Mouse (Mus musculus): Measurements from ENCODE around the gene Rtkn.
"Not testable (repeated sequence)": the region's sequence is repeated elsewhere in the genome, so short reads cannot be mapped to it uniquely, and the experiment has no call there.

Gene Rtkn

DNA sequence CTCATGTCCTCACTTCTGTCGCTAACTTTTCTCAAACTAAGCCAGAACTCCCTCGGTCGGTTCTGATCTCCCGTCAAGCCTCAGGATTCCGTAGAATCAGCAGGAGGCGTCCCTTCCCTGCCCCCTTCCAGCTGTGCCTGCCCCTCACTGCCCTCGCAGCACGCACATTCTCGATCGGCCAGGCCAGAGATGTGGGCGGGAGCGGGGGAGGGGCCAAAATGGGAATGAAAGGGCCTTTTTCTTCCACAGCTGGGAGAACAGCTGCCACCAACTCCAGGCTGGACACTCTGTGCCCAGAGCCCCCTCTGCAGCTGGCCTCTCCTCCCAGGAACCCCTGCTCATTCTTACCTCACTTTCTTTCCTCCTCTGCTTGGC is 2.3 kb downstream of the Rtkn start:
- DNase-seq (ENCODE audit: extremely low spot score, low read depth, low spot score): peak; percentile 83

DNA sequence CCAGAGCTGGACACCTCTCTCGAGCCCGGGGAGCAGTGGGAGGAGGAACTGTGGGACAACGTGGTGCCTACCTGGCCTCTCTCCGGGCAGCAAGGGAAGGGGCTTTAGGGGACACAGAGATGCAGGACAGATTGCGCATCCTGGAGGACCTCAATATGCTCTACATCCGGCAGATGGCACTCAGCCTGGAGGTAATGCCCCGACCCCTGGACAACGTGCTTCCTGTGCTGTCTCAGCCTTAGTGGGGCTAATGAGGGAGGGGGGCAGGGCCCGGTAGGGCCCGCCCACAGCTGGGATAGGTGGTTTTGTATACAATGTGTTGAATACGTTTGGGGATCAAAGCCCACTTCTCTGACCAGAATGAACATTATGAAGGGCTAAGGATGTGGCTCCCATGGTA is 2.8 kb downstream of the Rtkn start:
- DNase-seq (ENCODE audit: extremely low spot score, low read depth, low spot score): peak; percentile 26

GRCm38 (mm10) chr6:83140044-83140443 is 4.8 kb downstream of the Rtkn start:
- DNase-seq (ENCODE audit: extremely low spot score, low read depth, low spot score): no peak

DNA sequence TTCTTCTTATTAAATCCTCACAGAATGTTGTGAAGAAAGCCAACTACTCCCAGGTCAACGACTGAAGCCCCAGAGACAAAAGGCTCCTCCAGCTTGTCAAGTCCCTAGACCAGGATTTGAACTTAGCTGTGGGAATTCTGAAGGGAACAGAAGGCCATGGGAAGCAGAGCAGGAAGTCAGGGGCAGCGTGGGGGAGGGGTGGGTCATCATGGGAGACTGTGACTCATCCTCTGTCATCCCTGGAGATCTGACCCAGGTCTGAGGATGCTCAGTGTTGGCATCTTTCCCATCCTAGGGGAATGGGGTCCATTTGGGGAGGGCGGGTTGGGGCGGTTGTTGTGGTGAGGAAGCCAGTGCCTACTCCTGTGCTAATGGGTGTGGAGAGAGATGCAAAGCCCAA is 6.4 kb downstream of the Rtkn start:
- no peak for DNase-seq (ENCODE audit: extremely low spot score, low read depth, low spot score)

- no peak for DNase-seq (ENCODE audit: extremely low spot score, low read depth, low spot score)
These were observed 7.0 kb downstream of the Rtkn start for GRCm38 (mm10) chr6:83142211-83142731.

DNA sequence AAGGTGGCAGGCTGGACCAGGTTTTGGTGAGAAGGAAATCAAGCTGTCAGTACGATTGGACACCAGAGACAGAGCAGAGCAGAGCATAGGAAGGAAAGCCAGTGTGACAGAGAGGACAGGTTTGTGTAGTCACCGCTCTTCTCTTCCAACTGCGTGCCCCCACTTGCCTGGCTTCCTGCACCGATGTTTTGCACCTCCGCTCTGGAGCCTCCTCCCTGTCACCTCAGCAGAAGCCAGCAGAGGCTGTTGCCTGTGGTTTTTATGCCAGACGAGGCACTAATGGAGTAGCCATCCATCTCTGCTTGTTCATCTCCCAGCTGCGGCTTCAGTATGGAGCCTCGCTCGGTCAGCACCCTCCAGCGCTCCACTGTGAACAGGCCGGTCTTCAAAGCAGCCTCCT is 7.6 kb downstream of the Rtkn start:
- no peak for DNase-seq (ENCODE audit: extremely low spot score, low read depth, low spot score)

- no peak for DNase-seq (ENCODE audit: extremely low spot score, low read depth, low spot score)
These were observed 9.9 kb downstream of the Rtkn start for GRCm38 (mm10) chr6:83145209-83145608.

GRCm38 (mm10) chr6:83145805-83146204 is 10.5 kb downstream of the Rtkn start:
- no peak for DNase-seq (ENCODE audit: extremely low spot score, low read depth, low spot score)

DNA sequence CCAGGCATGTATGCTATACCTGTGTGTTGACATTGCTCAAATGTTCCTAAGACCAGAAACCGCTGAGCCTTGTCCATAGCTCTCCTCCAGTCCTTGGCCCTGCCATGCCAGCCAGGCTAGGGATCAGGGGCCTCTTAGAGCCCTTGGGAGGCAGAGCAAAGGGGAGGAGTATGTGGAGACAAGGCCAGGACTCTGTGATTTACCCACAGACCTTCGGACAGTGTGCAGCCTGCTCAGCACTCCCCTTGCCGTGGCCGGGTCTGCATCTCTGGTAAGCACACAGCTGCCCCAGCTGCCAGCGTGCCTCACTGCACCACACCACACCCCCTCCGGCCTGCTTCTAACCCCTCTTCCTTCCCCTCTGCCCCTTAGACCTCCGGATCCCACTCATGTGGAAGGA is 12.0 kb downstream of the Rtkn start:
- DNase-seq (ENCODE audit: extremely low spot score, low read depth, low spot score): no peak

DNA sequence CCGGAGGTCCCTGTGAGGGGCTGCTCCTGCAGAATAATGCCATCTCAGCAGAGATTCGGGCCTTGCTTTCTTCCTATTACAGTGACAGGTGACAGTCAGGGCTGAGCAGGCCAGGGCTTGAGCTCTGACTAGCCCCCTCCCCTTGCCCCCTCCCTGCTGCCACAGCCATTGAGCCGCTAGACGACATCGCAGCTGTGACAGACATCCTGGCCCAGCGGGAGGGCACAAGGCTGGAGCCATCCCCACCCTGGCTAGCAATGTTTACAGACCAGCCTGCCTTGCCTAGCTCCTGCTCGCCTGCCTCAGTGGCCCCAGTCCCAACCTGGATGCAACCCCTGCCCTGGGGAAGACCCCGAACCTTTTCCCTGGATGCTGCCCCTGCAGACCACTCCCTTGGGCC is 16.5 kb downstream of the Rtkn start:
- no peak for DNase-seq (ENCODE audit: extremely low spot score, low read depth, low spot score)

- no peak for DNase-seq (ENCODE audit: extremely low spot score, low read depth, low spot score)
These were observed 17.8 kb downstream of the Rtkn start for GRCm38 (mm10) chr6:83153038-83153437.

DNA sequence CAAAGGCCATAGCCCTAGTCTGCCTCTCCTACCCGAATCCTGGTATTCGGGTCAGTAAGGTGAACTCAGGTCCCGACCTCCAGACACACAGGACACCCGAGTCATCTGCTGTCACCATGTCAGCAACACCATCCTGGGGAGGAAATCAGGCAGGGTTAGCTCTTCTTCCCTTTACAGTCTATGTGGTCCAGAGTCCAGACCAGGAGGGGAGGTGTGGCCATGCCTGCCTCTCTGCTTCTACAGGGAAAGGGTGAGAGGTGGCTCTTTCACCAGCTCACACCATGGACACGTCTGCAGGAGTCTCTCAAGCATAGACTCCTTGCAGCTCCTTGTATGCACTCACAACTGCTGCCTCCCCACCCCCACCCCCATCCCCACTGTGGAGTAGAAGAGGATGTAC is 18.2 kb downstream of the Rtkn start:
- no peak for DNase-seq (ENCODE audit: extremely low spot score, low read depth, low spot score)

DNA sequence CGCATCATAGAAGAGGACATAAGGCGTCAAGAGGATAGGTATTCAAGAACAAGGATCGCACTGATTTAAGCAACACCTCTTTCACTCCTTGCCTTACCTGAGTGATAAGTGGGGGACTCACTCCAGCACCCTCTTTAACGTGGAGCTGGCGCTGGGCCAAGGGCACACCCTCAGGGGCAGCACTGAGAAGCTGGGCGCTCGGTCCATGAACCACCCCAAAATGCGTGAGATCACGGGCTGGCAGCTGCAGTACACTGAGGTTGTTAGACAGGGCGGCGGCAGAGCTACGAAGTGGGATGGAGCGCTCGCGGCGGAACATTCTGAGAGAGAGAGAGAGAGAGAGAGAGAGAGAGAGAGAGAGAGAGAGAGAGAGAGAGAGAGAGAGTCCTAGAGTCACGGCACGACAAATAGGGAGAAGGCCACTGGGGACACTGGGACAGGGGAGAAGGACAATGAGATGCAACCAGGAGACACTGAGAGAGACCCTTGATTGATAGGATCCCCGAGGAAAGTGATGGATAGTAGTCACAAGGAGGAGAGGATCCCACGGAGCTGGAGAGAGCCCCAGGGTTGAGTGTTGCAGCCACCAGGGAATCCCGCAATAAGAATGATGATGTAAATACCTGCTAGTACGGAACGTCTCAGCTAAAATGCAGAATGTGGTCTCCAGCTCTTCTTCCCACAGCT is 20.4 kb downstream of the Rtkn start:
- DNase-seq (ENCODE audit: extremely low spot score, low read depth, low spot score): no peak

- peak; percentile 67 for DNase-seq (ENCODE audit: extremely low spot score, low read depth, low spot score)
These were observed 21.0 kb downstream of the Rtkn start, which contains the start of the genes Wdr54 and 1700003E16Rik for GRCm38 (mm10) chr6:83156259-83156684. Gene Wdr54, minus strand, starts transcription at chr6:83156397. Gene 1700003E16Rik, plus strand, starts transcription at chr6:83156404.

DNA sequence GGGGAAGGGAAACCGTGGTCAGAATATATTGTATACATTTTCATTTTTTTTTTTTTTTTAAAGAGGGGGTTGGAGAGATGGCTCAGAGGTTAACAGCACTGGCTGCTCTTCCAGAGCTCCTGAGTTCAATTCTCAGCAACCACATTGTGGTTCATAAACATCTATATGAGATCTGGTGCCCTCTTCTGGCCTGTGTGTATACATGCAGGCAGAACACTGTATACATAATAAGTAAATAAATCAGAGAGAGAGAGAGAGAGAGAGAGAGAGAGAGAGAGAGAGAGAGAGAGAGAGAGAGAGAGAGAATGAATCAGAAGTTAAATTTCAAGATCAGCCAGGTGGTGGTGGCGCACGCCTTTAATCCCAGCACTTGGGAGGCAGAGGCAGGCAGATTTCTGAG is 24.2 kb downstream of the Rtkn start:
- not testable (repeated sequence) for DNase-seq (ENCODE audit: extremely low spot score, low read depth, low spot score)

- no peak for DNase-seq (ENCODE audit: extremely low spot score, low read depth, low spot score)
These were observed 26.2 kb downstream of the Rtkn start for GRCm38 (mm10) chr6:83161442-83161841.

- no peak for DNase-seq (ENCODE audit: extremely low spot score, low read depth, low spot score)
These were observed 26.8 kb downstream of the Rtkn start for GRCm38 (mm10) chr6:83161921-83162641.

- DNase-seq (ENCODE audit: extremely low spot score, low read depth, low spot score): peak; percentile 39
These were observed 27.4 kb downstream of the Rtkn start for GRCm38 (mm10) chr6:83162701-83163100.

DNA sequence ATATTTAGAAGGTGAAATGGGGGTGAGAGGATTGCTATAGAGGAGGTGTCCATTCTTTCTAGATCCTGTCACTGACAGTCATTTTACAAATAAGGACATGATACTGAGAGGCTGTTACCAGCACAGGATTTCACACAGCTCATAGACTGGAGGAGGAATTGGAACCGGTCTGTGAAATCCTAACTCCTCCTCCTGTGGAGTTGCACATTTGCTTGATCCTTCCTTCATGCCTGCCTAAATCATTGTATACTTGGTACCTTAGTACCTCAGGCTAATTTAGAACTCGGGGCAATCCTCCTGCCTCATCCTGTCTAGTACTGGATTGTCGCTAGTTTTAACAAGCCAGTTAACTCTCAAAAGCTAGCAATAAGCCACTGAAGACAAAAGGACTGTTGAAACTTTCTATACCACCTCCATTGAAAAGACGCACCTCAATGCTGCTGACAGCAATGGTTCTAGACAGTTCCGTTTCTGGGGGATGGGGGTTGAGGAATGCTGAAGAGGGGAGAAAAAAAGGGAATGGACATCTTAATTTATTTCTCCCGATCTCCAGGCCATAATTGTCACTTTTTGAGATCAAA is 29.9 kb downstream of the Rtkn start:
- DNase-seq (ENCODE audit: extremely low spot score, low read depth, low spot score): no peak

- peak; percentile 82 for DNase-seq (ENCODE audit: extremely low spot score, low read depth, low spot score)
These were observed 30.5 kb downstream of the Rtkn start, which contains the start of gene Dctn1 for GRCm38 (mm10) chr6:83165607-83166242. Gene Dctn1, plus strand, starts transcription at chr6:83165920.

- DNase-seq (ENCODE audit: extremely low spot score, low read depth, low spot score): no peak
These were observed 31.0 kb downstream of the Rtkn start for GRCm38 (mm10) chr6:83166243-83166630.

Measured in hindlimb bud, embryonic 11.5 days (tissue).